Mouse (Mus musculus): ENCODE measurements around the gene Pkm.

Gene Pkm

GRCm38 (mm10) chr9:59716275-59716898 lies 60.2 kb downstream of the Pkm start:
- DNase-seq, result no peak

GRCm38 (mm10) chr9:59718237-59718636 lies 62.1 kb downstream of the Pkm start:
- DNase-seq, result no peak

- no peak for DNase-seq
Observed at GRCm38 (mm10) chr9:59721144-59721543, 65.0 kb downstream of the Pkm start.

GRCm38 (mm10) chr9:59723096-59723657 lies 67.0 kb downstream of the Pkm start:
- DNase-seq, result peak; percentile 74

GRCm38 (mm10) chr9:59723791-59724442 lies 67.7 kb downstream of the Pkm start:
- no peak for DNase-seq

GRCm38 (mm10) chr9:59725515-59725914 lies 69.3 kb downstream of the Pkm start:
- no peak for DNase-seq

GRCm38 (mm10) chr9:59727569-59728286 lies 71.6 kb downstream of the Pkm start:
- no peak for DNase-seq

Measured in thymus, postnatal 14 days (tissue).